Comparison of ENCODE assay signal across 14 mouse cellular contexts in genomic region chr17:48858891-48859290, GRCm38 (mm10).
DNase-seq lines count a peak whose midpoint lies in the region; ATAC-seq lines count a peak whose summit lies in the region.
"Had no signal": no experiment of that assay in that cellular context is flagged by ENCODE, and none has a peak within 500 bp of the region (broad histone marks: within the 10 kb centered on the region; RNA-seq: fewer than 3 reads in every experiment).

No protein-coding gene starts in this region.

- 57% methylated on average over 6 of the region's 6 CpGs for WGBS in neural tube, embryonic 15.5 days

- no peaks in the 10 kb centered on the region for H3K9me3 ChIP-seq in neural tube, embryonic 15.5 days (replicated peaks)
- H3K9me3 ChIP-seq: limb, embryonic 12.5 days; neural tube, embryonic 12.5 days had no signal

- no peak overlapping the region for H3K27ac ChIP-seq in neural tube, embryonic 15.5 days (replicated peaks)
- H3K27ac ChIP-seq: limb, embryonic 12.5 days; neural tube, embryonic 12.5 days had no signal

- H3K36me3 ChIP-seq in neural tube, embryonic 15.5 days = no peaks in the 10 kb centered on the region
- H3K36me3 ChIP-seq: limb, embryonic 12.5 days; neural tube, embryonic 12.5 days had no signal

- intact Hi-C loops in heart, postnatal 36 days (cut with DNase I) = no loop called here

- peak; percentile 29 for DNase-seq in heart, postnatal 4 days
- DNase-seq in heart, postnatal 36 days = no peak
- peak; percentile 47 for DNase-seq in neural tube, embryonic 10.5 days (ENCODE audit: extremely low spot score, low spot score)
- peak; percentile 61 for DNase-seq in forelimb bud, embryonic 11.5 days (ENCODE audit: low read depth, low spot score)
- DNase-seq in thymus, postnatal 36 days = no peak
- no peak for DNase-seq in gastrocnemius, postnatal 10 days
- DNase-seq: cerebellum, postnatal 25 days; kidney, adult 8-10 months; lung, adult 2 months had no signal

- H3K4me1 ChIP-seq in neural tube, embryonic 15.5 days = no peaks in the 10 kb centered on the region; the same call in 1 of the 2 replicates
- H3K4me1 ChIP-seq: limb, embryonic 12.5 days; neural tube, embryonic 12.5 days had no signal

- H3K9ac ChIP-seq in neural tube, embryonic 15.5 days (replicated peaks) = no peak overlapping the region
- H3K9ac ChIP-seq: limb, embryonic 12.5 days; neural tube, embryonic 12.5 days had no signal

- no peak overlapping the region for H3K4me2 ChIP-seq in neural tube, embryonic 15.5 days
- H3K4me2 ChIP-seq: limb, embryonic 12.5 days; midbrain, embryonic 11.5 days; neural tube, embryonic 12.5 days had no signal

- H3K4me3 ChIP-seq in neural tube, embryonic 15.5 days (replicated peaks) = no peak overlapping the region
- H3K4me3 ChIP-seq: limb, embryonic 12.5 days; neural tube, embryonic 12.5 days had no signal

- H3K27me3 ChIP-seq in neural tube, embryonic 15.5 days (replicated peaks) = no peaks in the 10 kb centered on the region
- H3K27me3 ChIP-seq: limb, embryonic 12.5 days; neural tube, embryonic 12.5 days had no signal

- ATAC-seq in neural tube, embryonic 15.5 days (ENCODE audit: low FRiP score) = no peak
- no peak for ATAC-seq in frontal cortex, adult (ENCODE audit: low TSS enrichment)

Comparison
In these comparisons a context has a peak if more than half of its experiments do, and no peak if none do; other contexts are left out.
1. DNase-seq: peak in heart, postnatal 4 days (single experiment), neural tube, embryonic 10.5 days (single experiment) and forelimb bud, embryonic 11.5 days (single experiment); none in heart, postnatal 36 days (0 of 2), thymus, postnatal 36 days (0 of 2) and gastrocnemius, postnatal 10 days (single experiment).